ENCODE assay signal across 16 mouse cellular contexts in genomic region chr4:59253055-59253434, GRCm38 (mm10).
A peak's percentile ranks its signal among the peaks of the same experiment; 100 is the strongest.
DNase-seq lines count a peak whose midpoint lies in the region; ATAC-seq and TF ChIP-seq lines count a peak whose summit lies in the region.
"Had no signal": no experiment of that assay in that cellular context is flagged by ENCODE, and none has a peak within 500 bp of the region (broad histone marks: within the 10 kb centered on the region; RNA-seq: fewer than 3 reads in every experiment).

No protein-coding gene starts in this region.

- DNase-seq in limb, embryonic 10.5 days (ENCODE audit: low spot score): no peak
- no peak for DNase-seq in liver, embryonic 11.5 days (ENCODE audit: low spot score)
- no peak for DNase-seq in left cerebral cortex, adult 2 months (ENCODE audit: extremely low spot score in 1 of 2, low spot score in 2 of 2)
- DNase-seq in urinary bladder, postnatal 36 days (ENCODE audit: low spot score in 2 of 2): no peak
- DNase-seq: adrenal gland, postnatal 10 days; cerebellum, adult 8-10 months; gastrocnemius, postnatal 10 days; heart, postnatal 4 days had no signal

- 78% methylated on average over 5 of the region's 5 CpGs for WGBS in limb, embryonic 15.5 days
- WGBS in limb, embryonic 10.5 days: 87% methylated on average over 5 of the region's 5 CpGs
- 46% methylated on average over 5 of the region's 5 CpGs for WGBS in liver, embryonic 11.5 days

- intact Hi-C loops in left cerebral cortex, adult 2 months (cut with DNase I): no loop called here

- H3K27me3 ChIP-seq in limb, embryonic 15.5 days: no peaks in the 10 kb centered on the region
- no peaks in the 10 kb centered on the region for H3K27me3 ChIP-seq in limb, embryonic 10.5 days (ENCODE audit: low read depth, poor library complexity, severe bottlenecking)
- H3K27me3 ChIP-seq in liver, embryonic 11.5 days (replicated peaks; ENCODE audit: control insufficient read depth, insufficient read depth, low read length): no peaks in the 10 kb centered on the region
- H3K27me3 ChIP-seq: heart, embryonic 13.5 days; midbrain, embryonic 15.5 days had no signal

- H3K27ac ChIP-seq in limb, embryonic 15.5 days: peak overlapping the region; percentile 22; the same call in 1 of the 2 replicates
- H3K27ac ChIP-seq in limb, embryonic 10.5 days: no peak overlapping the region
- H3K27ac ChIP-seq in liver, embryonic 11.5 days (ENCODE audit: low read depth, low read length): peak overlapping the region; percentile 46; the same call in 1 of the 2 replicates
- no peak overlapping the region for H3K27ac ChIP-seq in left cerebral cortex, adult 2 months
- H3K27ac ChIP-seq: heart, embryonic 13.5 days; hindbrain, postnatal 0 days; midbrain, embryonic 15.5 days had no signal

- ATAC-seq in limb, embryonic 15.5 days (ENCODE audit: insufficient number of reproducible peaks, low FRiP score, low TSS enrichment, low read depth): no peak
- ATAC-seq in erythroblast, adult 5-6 weeks (replicated peaks; ENCODE audit: low FRiP score, poor library complexity, severe bottlenecking): 0 out of 2 replicates have a peak, but pooled peaks have one; percentile 34
- ATAC-seq in liver, embryonic 11.5 days (replicated peaks; ENCODE audit: low FRiP score): peak; percentile 63
- peak; percentile 30 for ATAC-seq in megakaryocyte progenitor cell, adult 5-6 weeks (replicated peaks; ENCODE audit: poor library complexity)
- ATAC-seq in erythroid progenitor cell, adult 5-6 weeks (replicated peaks; ENCODE audit: low FRiP score, poor library complexity, severe bottlenecking): no peak
- ATAC-seq: forebrain, embryonic 16.5 days; hindbrain, postnatal 0 days; midbrain, embryonic 15.5 days had no signal

- no peak for TF ChIP-seq CTCF in left cerebral cortex, adult 2 months (IDR thresholded peaks at IDR 0.05)

- no peaks in the 10 kb centered on the region for H3K9me3 ChIP-seq in limb, embryonic 15.5 days
- H3K9me3 ChIP-seq in limb, embryonic 10.5 days (replicated peaks): no peaks in the 10 kb centered on the region
- H3K9me3 ChIP-seq in liver, embryonic 11.5 days (ENCODE audit: control insufficient read depth, low read length): no peaks in the 10 kb centered on the region
- H3K9me3 ChIP-seq: heart, embryonic 13.5 days; midbrain, embryonic 15.5 days had no signal

- H3K4me3 ChIP-seq in limb, embryonic 15.5 days: no peak overlapping the region
- H3K4me3 ChIP-seq in limb, embryonic 10.5 days: no peak overlapping the region
- no peak overlapping the region for H3K4me3 ChIP-seq in liver, embryonic 11.5 days (ENCODE audit: low read depth, low read length)
- no peak overlapping the region for H3K4me3 ChIP-seq in left cerebral cortex, adult 2 months
- H3K4me3 ChIP-seq: heart, embryonic 13.5 days; midbrain, embryonic 15.5 days had no signal

- H3K4me2 ChIP-seq in limb, embryonic 15.5 days: no peak overlapping the region
- H3K4me2 ChIP-seq in liver, embryonic 11.5 days: no peak overlapping the region
- H3K4me2 ChIP-seq: heart, embryonic 13.5 days; midbrain, embryonic 15.5 days had no signal

- H3K9ac ChIP-seq in limb, embryonic 15.5 days: no peak overlapping the region
- H3K9ac ChIP-seq in liver, embryonic 11.5 days (ENCODE audit: low read depth, low read length): no peak overlapping the region; the same call in 1 of the 2 replicates
- H3K9ac ChIP-seq: heart, embryonic 13.5 days; midbrain, embryonic 15.5 days had no signal

- no peaks in the 10 kb centered on the region for H3K4me1 ChIP-seq in limb, embryonic 15.5 days
- no peaks in the 10 kb centered on the region for H3K4me1 ChIP-seq in limb, embryonic 10.5 days
- peaks cover 17% of the 10 kb centered on the region for H3K4me1 ChIP-seq in liver, embryonic 11.5 days (replicated peaks; ENCODE audit: control insufficient read depth, insufficient read depth, low read length)
- H3K4me1 ChIP-seq: midbrain, embryonic 15.5 days had no signal

- no peaks in the 10 kb centered on the region for H3K36me3 ChIP-seq in limb, embryonic 15.5 days
- H3K36me3 ChIP-seq in limb, embryonic 10.5 days: no peaks in the 10 kb centered on the region
- H3K36me3 ChIP-seq in liver, embryonic 11.5 days (ENCODE audit: control insufficient read depth, insufficient read depth, low read length): no peaks in the 10 kb centered on the region
- H3K36me3 ChIP-seq: heart, embryonic 13.5 days; midbrain, embryonic 15.5 days had no signal

Comparison
In these comparisons a context has a peak if more than half of its experiments do, and no peak if none do; other contexts are left out.
1. H3K27ac ChIP-seq: peak in limb, embryonic 15.5 days (single experiment) and liver, embryonic 11.5 days (single experiment); none in limb, embryonic 10.5 days (single experiment) and left cerebral cortex, adult 2 months (single experiment).
2. ATAC-seq: peak in erythroblast, adult 5-6 weeks (single experiment), liver, embryonic 11.5 days (single experiment) and megakaryocyte progenitor cell, adult 5-6 weeks (single experiment); none in limb, embryonic 15.5 days (single experiment) and erythroid progenitor cell, adult 5-6 weeks (single experiment).